Mouse (Mus musculus): ENCODE data around the gene Trappc6a.

Trappc6a gene

DNA sequence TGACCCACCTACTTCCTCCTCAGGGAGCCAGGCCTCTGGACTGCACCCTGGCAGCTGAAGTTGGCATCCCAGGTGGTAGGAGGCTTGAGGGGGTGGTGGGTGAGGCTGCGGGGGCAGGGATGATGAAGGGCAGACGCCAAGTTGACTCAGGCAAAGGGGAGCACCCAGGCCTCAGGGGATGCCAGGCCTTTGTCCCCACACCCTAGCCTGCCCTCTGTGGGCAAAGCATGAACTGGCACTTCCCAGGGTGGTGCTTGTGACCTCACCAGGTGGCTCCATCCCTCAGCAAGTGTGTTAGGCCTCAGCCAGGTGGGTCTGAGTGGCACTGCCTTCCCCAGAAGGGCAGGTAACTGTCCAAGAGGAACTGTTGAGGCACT is 16.9 kb downstream of the Trappc6a start:
- no peak for DNase-seq

GRCm38 (mm10) chr7:19531077-19531476 is 22.9 kb downstream of the Trappc6a start:
- DNase-seq = no peak

- DNase-seq = no peak
Measured at GRCm38 (mm10) chr7:19532240-19532639, 24.0 kb downstream of the Trappc6a start.

DNA sequence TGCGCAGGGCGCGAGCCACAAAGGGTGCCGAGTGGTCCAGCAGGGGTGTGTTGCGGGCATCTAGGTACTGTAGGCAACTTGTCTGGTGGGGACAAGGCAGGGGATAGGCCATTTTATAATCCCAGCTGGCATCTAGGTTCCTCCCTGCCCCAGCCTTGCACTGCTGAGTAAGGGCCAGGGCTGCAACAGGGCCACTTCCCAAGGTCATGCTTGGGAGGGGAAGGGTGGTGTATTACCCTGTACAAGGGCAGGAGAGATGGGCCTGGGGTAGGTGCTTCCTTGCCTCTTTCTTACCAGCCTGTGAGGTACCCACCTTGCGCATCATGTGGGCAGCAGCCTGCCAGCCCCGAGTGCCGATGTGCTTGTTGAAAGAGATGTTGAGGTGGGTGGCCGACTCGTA is 26.5 kb downstream of the Trappc6a start:
- DNase-seq = no peak

DNA sequence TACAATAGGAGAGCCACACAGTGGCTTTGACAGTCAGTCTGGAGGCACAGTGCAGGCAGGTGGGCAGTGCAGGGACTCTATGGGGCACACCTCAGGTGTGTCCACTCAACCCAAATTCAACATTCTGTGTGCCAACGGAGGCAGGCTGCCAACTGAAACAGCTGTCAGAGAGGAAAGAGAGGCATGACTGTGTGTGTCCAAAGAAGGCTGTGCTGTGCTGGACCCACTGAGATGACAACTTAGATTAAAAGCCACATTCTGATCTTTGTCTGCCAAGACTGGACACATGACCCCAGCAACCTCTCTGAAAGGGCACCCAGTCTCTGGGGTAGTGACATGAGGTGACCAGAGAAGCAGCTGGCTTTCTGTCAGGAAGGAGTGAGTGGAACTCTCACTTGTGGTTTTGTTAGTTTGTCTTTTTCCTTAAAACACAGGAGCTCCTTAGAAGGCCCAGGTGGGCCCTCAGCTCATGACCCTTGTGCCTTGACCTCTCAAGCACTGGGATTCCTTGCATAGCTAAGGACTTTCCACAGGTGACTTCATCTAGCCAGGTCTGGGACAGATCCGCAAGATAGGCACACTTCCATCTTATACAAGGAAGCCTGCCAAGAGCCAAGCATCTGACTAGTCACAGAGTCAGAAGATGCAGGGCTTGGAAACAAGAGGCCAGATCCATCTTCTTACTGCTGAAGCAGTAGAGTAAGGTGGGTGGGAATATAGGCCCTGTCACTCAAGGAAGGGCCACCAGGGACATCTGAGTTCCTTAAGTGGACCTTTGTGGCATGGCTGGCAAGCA is 32.8 kb downstream of the Trappc6a start:
- DNase-seq = no peak

GRCm38 (mm10) chr7:19541681-19542154 is 33.5 kb downstream of the Trappc6a start:
- DNase-seq = no peak

DNA sequence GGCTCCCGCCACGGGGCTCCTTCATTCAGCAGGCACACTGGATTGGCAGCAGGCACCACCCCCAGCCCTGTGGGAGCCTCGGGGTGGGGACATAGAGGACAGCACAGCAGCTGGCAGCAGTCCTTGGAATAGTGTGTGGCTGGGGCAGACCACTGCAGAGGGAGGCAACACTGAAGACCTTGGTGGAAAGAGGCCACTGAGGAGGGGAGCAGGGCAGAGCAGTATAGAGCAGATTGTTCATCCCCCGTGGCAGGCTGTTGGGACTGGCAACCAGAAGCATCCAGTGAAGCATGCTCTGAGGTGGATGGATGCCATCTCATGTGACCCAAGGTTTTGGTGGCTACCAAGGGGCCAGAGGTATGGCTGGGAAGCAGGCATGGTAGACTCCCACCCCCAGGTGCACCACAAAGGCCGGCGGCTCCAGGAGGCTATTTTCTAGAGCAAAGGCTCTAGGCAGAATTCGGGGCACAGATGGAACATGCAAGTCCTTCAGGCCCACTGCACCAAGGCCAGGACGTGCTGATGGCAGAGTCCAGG is 34.0 kb downstream of the Trappc6a start:
- no peak for DNase-seq

DNA sequence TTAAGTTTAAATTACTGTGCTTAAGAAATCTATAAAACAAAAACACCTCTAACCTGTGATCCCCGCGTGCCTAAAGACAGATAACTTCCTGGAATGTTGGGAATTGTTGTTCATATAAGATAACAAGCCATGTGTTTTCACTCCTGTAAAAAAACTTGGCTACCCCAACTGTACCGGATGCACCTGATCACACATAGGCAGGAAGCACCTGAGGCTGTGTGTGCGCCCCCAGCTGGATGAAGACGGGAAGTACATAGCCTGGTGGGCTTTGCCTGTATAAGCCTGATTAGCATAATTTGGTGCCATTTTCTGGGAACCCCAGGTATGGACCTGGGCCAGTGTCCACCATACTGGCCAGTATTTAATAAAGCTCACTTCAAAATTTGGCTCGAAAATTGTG is 35.4 kb downstream of the Trappc6a start:
- DNase-seq = no peak

GRCm38 (mm10) chr7:19546007-19546406 is 37.8 kb downstream of the Trappc6a start:
- no peak for DNase-seq

DNA sequence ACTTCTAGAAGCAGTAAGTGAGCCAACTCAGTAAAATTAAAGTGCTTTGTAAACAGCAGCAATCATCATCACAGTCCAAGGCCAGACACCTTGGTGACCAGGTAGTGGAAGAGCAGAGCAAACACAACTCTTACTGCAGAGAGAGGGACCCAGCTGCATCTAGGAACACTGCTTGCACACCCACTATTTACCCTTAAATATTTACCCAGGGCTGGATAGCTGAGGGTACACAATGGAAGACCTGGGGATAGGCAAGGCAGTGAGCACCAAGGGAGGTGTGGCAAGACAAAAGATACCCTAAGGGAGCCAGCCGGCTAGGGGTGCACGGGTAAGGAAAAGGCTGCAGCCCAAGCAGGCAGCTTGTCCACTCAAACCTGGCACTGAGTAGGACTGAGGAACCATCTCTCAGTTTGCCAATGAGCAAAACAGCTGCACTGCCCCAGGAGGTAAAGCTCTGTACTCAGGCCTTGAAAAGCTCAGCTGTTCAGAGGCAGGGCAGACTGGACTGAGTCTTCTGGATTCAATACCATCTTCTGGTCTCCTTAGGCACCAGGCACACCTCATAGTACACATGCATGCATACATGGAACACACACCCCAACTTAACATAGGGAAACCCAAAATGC is 39.3 kb downstream of the Trappc6a start:
- no peak for DNase-seq

GRCm38 (mm10) chr7:19549394-19549793 is 41.2 kb downstream of the Trappc6a start:
- no peak for DNase-seq

- DNase-seq = no peak
Measured at GRCm38 (mm10) chr7:19551634-19552033, 43.4 kb downstream of the Trappc6a start.

GRCm38 (mm10) chr7:19552443-19552842 is 44.2 kb downstream of the Trappc6a start:
- no peak for DNase-seq

DNA sequence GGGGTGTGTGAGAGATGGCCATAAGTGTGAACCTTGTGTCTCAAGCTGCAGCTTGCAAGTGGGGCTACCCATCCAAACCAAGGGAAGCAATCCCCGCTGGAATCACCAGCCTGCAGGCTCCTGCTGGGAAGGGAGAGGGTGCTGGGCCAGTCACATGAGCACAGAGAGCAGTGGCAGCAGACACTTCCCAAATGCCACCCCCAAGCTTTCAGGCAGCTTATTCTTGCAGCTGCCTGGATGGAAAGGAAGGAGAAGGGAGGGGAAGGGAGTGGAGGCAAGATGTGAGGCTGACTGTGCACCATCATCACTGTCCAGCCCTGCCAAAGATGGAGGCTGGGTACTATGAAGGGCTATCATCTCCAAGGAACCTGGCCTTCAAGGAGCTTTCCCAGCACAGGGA is 46.0 kb downstream of the Trappc6a start:
- DNase-seq = no peak

GRCm38 (mm10) chr7:19557086-19557485 is 48.9 kb downstream of the Trappc6a start:
- DNase-seq = no peak

DNA sequence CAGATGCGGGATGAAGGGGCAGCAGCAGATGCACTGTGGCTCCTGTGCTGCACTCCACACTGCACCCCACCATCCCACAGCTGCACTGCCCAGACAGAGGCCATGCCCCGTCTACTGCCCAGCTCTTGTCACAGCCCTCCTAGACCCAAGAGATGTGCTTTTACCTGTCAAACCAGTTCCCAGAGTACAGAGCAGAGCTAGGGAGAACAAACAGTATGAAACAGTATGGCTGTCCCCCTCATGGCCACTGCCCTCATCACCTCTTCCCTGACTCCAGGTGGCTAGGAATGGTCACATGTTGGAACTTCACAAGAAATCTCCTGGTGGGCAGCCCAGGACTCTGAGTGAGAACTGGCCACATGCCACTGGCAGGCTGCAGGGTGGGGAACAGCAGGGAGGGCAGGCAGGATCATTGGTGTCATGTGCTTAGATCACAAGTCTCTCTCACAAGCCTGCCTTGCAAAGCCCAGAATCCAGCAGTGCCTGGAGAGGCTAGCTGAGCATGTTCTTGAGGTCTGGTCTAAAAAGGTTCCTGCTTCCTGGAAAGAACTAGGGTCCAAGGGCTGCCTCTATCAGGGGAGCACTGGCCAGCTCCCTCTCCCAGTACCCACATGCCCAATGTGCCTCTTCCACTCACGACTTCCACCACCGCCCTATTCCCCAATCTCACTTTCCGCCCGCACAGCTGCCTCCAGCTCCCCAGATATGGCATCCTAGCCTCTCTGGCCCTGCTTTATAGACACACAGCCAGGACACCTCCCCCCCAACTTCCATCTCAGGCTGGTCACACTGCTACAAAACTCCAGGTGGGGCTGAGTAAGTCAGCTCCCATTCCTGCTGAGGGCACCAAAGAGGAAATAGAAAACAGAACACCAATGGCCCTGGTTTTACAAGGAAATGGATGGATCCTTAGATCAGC is 50.0 kb downstream of the Trappc6a start:
- DNase-seq = no peak

GRCm38 (mm10) chr7:19558965-19559364 is 50.8 kb downstream of the Trappc6a start:
- peak; percentile 61 for DNase-seq

DNA sequence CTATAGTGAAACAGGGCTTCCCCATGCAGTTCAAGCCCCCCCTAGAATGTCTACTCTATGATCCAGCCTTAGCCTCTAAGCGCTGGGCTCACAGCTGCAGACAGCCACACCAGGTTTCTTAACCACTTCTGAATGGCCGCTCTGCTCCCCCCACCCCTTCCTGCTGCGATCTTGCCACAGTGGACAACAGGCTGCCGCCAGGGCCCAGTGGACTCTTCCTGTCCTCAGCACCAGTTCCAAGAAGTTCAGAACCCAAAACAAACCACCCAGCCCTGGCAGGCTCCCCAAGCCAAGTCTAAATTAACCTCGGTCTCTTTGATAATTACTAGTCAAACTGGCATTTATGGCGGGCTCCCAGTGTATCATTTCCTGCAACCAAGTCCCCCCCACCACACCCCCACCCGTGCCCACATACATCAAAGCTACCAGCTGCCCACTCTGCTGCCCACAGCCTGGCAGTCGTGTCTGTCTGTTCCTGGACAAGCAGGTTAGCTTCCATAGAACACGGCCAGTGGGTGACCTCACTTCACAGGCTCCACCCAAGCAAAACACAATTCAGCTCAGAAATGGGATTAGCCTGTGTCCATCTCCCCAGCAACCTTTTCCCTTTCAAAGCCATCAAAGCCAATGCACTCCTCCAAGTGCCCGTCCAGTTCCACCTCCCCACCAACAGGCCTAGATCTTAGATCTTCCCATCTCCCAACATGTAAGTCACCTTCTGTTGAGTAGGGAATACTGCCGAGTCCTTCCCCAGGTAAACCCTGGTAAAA is 52.5 kb downstream of the Trappc6a start:
- DNase-seq = no peak

DNA sequence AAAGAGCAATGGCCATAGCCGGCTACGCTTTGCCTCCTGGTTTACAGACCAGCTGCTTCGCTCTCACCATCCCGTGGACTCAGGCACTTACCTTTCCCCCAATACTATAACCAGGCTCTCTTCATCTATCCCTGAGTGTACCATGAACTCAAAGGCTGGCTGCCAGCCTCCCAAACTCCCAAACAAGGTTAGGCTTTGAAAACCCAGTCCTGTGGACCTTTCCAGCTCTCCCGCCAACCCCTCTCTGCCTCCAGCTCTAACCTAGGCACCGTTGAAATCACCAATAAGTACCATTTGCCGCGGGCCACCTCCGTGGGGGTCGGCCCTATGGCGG is 53.2 kb downstream of the Trappc6a start:
- no peak for DNase-seq

- DNase-seq = peak; percentile 97
Measured at GRCm38 (mm10) chr7:19561765-19562642, 53.8 kb downstream of the Trappc6a start.

GRCm38 (mm10) chr7:19562643-19563410 is 54.6 kb downstream of the Trappc6a start, which contains the start of gene Ppp1r37:
TSS of gene Ppp1r37 (minus strand) at chr7:19563076.
- DNase-seq = peak; percentile 71

Data from embryo, embryonic 11 days (tissue).